Mouse (Mus musculus) embryonic fibroblast, embryonic 13.5 days (primary cell): ENCODE measurements at regions not wholly inside any gene's neighbourhood (a gene's known extent, or its start where the extent isn't known, plus 50 kb on each side); places are given as distances from the start of the nearest gene placed in this dataset.

Experiments
- CTCF ChIP-seq: IDR thresholded peaks from 2 replicates; pipeline ENCODE4 v1.5.1; 2011; ENCODE audit warnings: mild to moderate bottlenecking, control low read depth, low read length, moderate library complexity, borderline replicate concordance; ENCODE audit not compliant: insufficient read depth
- POLR2A ChIP-seq: IDR thresholded peaks from 2 replicates; pipeline ENCODE4 v1.6.1; 2011; ENCODE audit warnings: low read depth, mild to moderate bottlenecking, control low read depth, low read length, moderate library complexity

- TF ChIP-seq CTCF, result no peak
- no peak for TF ChIP-seq POLR2A
These were observed 143.4 kb downstream of the Foxb1 start for GRCm38 (mm10) chr9:69617328-69617727.
